Mouse (Mus musculus): ENCODE data around the gene Col6a2.

Col6a2 gene

GRCm38 (mm10) chr10:76622928-76623680, at the start of gene Col6a2:
Gene Col6a2, minus strand, starts transcription at chr10:76623630.
- peak; percentile 66 for DNase-seq

- no peak for DNase-seq
These were observed 48.5 kb upstream of the Col6a2 start for GRCm38 (mm10) chr10:76671939-76672338.

GRCm38 (mm10) chr10:76668947-76669284, 45.5 kb upstream of the Col6a2 start:
- DNase-seq: no peak

- DNase-seq: no peak
These were observed 45.0 kb upstream of the Col6a2 start for GRCm38 (mm10) chr10:76668261-76668946.

GRCm38 (mm10) chr10:76667197-76667805, 43.9 kb upstream of the Col6a2 start:
- no peak for DNase-seq

- no peak for DNase-seq
These were observed 42.1 kb upstream of the Col6a2 start for GRCm38 (mm10) chr10:76665551-76665950.

- peak; percentile 33 for DNase-seq
These were observed 41.0 kb upstream of the Col6a2 start for GRCm38 (mm10) chr10:76664156-76665115.

- no peak for DNase-seq
These were observed 30.2 kb upstream of the Col6a2 start for GRCm38 (mm10) chr10:76653345-76654336.

GRCm38 (mm10) chr10:76650662-76651342, 27.4 kb upstream of the Col6a2 start:
- no peak for DNase-seq

GRCm38 (mm10) chr10:76648738-76649137, 25.3 kb upstream of the Col6a2 start:
- no peak for DNase-seq

GRCm38 (mm10) chr10:76647390-76647789, 24.0 kb upstream of the Col6a2 start:
- DNase-seq: no peak

- DNase-seq: no peak
These were observed 22.3 kb upstream of the Col6a2 start for GRCm38 (mm10) chr10:76645686-76646085.

GRCm38 (mm10) chr10:76645066-76645465, 21.6 kb upstream of the Col6a2 start:
- no peak for DNase-seq

- DNase-seq: no peak
These were observed 20.6 kb upstream of the Col6a2 start for GRCm38 (mm10) chr10:76643999-76644398.

- DNase-seq: no peak
These were observed 20.0 kb upstream of the Col6a2 start for GRCm38 (mm10) chr10:76643446-76643845.

GRCm38 (mm10) chr10:76642628-76643434, 19.4 kb upstream of the Col6a2 start:
- DNase-seq: no peak

- DNase-seq: no peak
These were observed 18.6 kb upstream of the Col6a2 start for GRCm38 (mm10) chr10:76641894-76642627.

- no peak for DNase-seq
These were observed 16.5 kb upstream of the Col6a2 start for GRCm38 (mm10) chr10:76639952-76640351.

- no peak for DNase-seq
These were observed 13.2 kb upstream of the Col6a2 start for GRCm38 (mm10) chr10:76636601-76637000.

Measured in cerebellum, adult 11 months (tissue).